Mouse (Mus musculus): ENCODE measurements around the gene Prdm16. TPM values are rescaled to one million over a fixed set of nuclear protein-coding genes. Genes with fewer than 3 reads are reported as not detected.
A peak's percentile ranks its signal among the peaks of the same experiment; 100 is the strongest.

Gene Prdm16
- polyA plus RNA-seq, 1 experiment from 2014 or later = 2.0 TPM

DNA sequence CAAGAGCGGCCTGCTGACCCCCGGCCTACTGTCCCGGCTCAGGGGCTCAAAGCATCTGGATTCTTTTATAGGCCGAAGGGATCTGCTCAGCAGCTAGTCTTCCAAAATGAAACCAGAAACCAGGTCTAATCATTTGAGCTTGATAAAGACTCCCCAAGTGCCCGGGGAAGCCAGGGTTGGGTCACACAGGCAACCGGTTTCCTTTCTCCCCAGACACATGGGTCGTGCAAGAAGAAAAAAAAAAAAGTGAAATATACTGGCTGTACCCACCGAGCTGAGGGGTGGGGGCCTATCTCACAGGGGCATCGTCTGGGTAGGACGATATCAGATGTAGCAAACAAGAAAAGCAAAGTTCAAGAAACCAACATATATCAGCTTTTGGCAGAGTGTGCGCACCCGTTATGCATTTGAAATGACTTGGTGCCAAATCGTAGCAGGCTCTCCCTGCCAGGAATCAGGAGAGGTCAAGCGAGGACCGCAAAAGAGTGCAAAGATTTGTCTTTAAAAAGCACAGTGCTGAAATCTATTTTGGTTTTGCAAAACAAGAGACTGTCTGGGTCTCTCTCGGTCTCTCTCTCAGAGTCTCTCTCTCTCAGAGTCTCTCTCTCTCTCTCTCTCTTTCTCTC is 55.3 kb downstream of the Prdm16 start:
- peaks cover 8% of the 10 kb centered on the region; the same call in 1 of the 2 replicates for H3K4me1 ChIP-seq (replicated peaks)
- WGBS (ENCODE audit: insufficient replicate concordance) = 66% methylated on average over 16 of the region's 16 CpGs
- H3K36me3 ChIP-seq (replicated peaks) = no peaks in the 10 kb centered on the region
- no peak overlapping the region for H3K4me2 ChIP-seq
- no peak overlapping the region for H3K27ac ChIP-seq (replicated peaks)
- no peak for ATAC-seq (ENCODE audit: insufficient read depth)
- H3K9me3 ChIP-seq (replicated peaks) = no peaks in the 10 kb centered on the region
- no peak overlapping the region for H3K4me3 ChIP-seq (replicated peaks)
- H3K27me3 ChIP-seq = no peaks in the 10 kb centered on the region
- no peak overlapping the region for H3K9ac ChIP-seq

DNA sequence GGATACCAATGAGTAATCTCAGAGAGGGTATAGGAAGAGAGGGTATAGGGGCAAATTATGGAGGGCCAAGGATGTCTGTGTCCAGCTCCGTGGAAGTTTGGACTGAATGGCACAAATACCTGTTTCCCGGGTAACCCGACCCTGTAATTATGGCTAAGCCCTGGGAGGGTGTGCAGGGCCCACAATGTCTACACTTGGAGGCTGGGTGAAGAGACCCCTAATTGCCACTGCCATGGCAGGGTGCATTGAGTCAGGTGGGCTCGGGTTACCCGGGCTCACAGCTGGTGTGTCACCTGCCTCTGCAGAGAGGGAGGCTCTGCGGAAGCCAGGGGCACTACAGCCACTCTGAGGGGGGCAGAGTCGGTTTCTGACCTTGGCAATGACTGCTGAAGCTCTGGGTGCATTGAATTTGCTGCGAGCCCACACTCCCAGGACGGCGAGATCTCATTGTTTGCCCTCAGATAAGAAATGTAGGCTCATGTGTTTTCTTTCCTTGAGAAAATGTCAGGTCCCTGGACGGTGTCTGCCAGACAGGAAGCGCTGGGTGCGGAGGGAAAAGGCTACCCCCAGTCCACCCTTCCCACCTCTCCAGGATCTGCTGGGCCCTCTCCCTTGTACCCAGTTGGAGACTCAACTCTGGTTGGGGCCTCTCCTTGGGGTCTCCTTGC is 62.3 kb downstream of the Prdm16 start:
- no peaks in the 10 kb centered on the region for H3K36me3 ChIP-seq (replicated peaks)
- no peak for ATAC-seq (ENCODE audit: insufficient read depth)
- WGBS (ENCODE audit: insufficient replicate concordance) = 52% methylated on average over 13 of the region's 13 CpGs
- H3K4me1 ChIP-seq (replicated peaks) = peaks cover 23% of the 10 kb centered on the region
- H3K9ac ChIP-seq = no peak overlapping the region
- H3K9me3 ChIP-seq (replicated peaks) = no peaks in the 10 kb centered on the region
- H3K27me3 ChIP-seq = 0 out of 2 replicates have a peak, but pooled peaks cover 2% of the 10 kb centered on the region
- no peak overlapping the region for H3K4me3 ChIP-seq (replicated peaks)
- no peak overlapping the region for H3K4me2 ChIP-seq
- H3K27ac ChIP-seq (replicated peaks) = no peak overlapping the region

- H3K27me3 ChIP-seq = 0 out of 2 replicates have a peak, but pooled peaks cover 2% of the 10 kb centered on the region
- no peak overlapping the region for H3K4me3 ChIP-seq (replicated peaks)
- H3K4me1 ChIP-seq (replicated peaks) = peaks cover 17% of the 10 kb centered on the region
- no peak overlapping the region for H3K4me2 ChIP-seq
- WGBS (ENCODE audit: insufficient replicate concordance) = 30% methylated on average over 10 of the region's 10 CpGs
- no peaks in the 10 kb centered on the region for H3K36me3 ChIP-seq (replicated peaks)
- ATAC-seq (ENCODE audit: insufficient read depth) = no peak
- H3K9me3 ChIP-seq (replicated peaks) = no peaks in the 10 kb centered on the region
- H3K27ac ChIP-seq (replicated peaks) = no peak overlapping the region
- H3K9ac ChIP-seq = no peak overlapping the region
Observed at GRCm38 (mm10) chr4:154570451-154570881, 66.2 kb downstream of the Prdm16 start.

- 72% methylated on average over 9 of the region's 9 CpGs for WGBS (ENCODE audit: insufficient replicate concordance)
- Histone ChIP-seq H3K9ac (no peak overlapping the region), H3K36me3 (replicated peaks) (no peaks in the 10 kb centered on the region), H3K4me2 (no peak overlapping the region), H3K4me3 (replicated peaks) (no peak overlapping the region), H3K4me1 (replicated peaks) (peaks cover 13% of the 10 kb centered on the region), H3K9me3 (replicated peaks) (no peaks in the 10 kb centered on the region), H3K27ac (replicated peaks) (no peak overlapping the region), H3K27me3 (0 out of 2 replicates have a peak, but pooled peaks cover 2% of the 10 kb centered on the region)
- ATAC-seq (ENCODE audit: insufficient read depth) = no peak
Observed at GRCm38 (mm10) chr4:154569845-154570244, 66.8 kb downstream of the Prdm16 start.

DNA sequence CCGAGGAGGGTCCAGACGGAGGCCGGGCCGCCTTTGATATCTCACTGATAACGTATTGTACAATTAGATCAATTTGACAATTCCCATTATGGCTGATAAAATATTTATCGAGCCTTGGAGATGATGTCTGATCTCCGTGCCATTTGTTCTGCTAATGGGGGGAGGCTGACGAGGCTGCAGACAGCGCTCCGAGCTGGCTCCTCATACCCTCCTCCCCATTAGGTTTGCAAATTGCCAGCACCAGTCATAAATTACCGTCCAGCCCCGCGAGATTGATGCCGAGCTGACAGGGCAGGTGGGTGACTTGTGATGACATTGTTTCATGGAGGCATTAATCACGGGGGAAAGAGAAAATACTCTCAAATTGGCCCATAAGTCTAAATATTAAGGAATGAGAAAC is 67.9 kb downstream of the Prdm16 start:
- 66% methylated on average over 15 of the region's 15 CpGs for WGBS (ENCODE audit: insufficient replicate concordance)
- Histone ChIP-seq H3K27me3 (0 out of 2 replicates have a peak, but pooled peaks cover 2% of the 10 kb centered on the region), H3K9ac (no peak overlapping the region), H3K36me3 (replicated peaks) (no peaks in the 10 kb centered on the region), H3K4me2 (no peak overlapping the region), H3K27ac (replicated peaks) (no peak overlapping the region), H3K4me1 (replicated peaks) (peaks cover 7% of the 10 kb centered on the region; the same call in 1 of the 2 replicates), H3K4me3 (replicated peaks) (no peak overlapping the region), H3K9me3 (replicated peaks) (no peaks in the 10 kb centered on the region)
- no peak for ATAC-seq (ENCODE audit: insufficient read depth)

- H3K27ac ChIP-seq (replicated peaks) = no peak overlapping the region
- H3K9ac ChIP-seq = no peak overlapping the region
- no peak overlapping the region for H3K4me2 ChIP-seq
- 63% methylated on average over 11 of the region's 11 CpGs for WGBS (ENCODE audit: insufficient replicate concordance)
- H3K4me3 ChIP-seq (replicated peaks) = no peak overlapping the region
- no peaks in the 10 kb centered on the region for H3K9me3 ChIP-seq (replicated peaks)
- ATAC-seq (ENCODE audit: insufficient read depth) = no peak
- no peaks in the 10 kb centered on the region for H3K36me3 ChIP-seq (replicated peaks)
- no peaks in the 10 kb centered on the region for H3K27me3 ChIP-seq
- H3K4me1 ChIP-seq (replicated peaks) = peaks cover 7% of the 10 kb centered on the region; the same call in 1 of the 2 replicates
Observed at GRCm38 (mm10) chr4:154567942-154568341, 68.7 kb downstream of the Prdm16 start.

- Histone ChIP-seq H3K4me1 (replicated peaks) (no peaks in the 10 kb centered on the region), H3K4me2 (no peak overlapping the region), H3K36me3 (replicated peaks) (no peaks in the 10 kb centered on the region), H3K9me3 (replicated peaks) (no peaks in the 10 kb centered on the region), H3K4me3 (replicated peaks) (no peak overlapping the region), H3K9ac (no peak overlapping the region), H3K27me3 (no peaks in the 10 kb centered on the region), H3K27ac (replicated peaks) (no peak overlapping the region)
- WGBS (ENCODE audit: insufficient replicate concordance) = 64% methylated on average over 6 of the region's 6 CpGs
- ATAC-seq (ENCODE audit: insufficient read depth) = no peak
Observed at GRCm38 (mm10) chr4:154563201-154563600, 73.5 kb downstream of the Prdm16 start.

GRCm38 (mm10) chr4:154558041-154558440 is 78.6 kb downstream of the Prdm16 start:
- no peak overlapping the region for H3K27ac ChIP-seq (replicated peaks)
- peaks cover 15% of the 10 kb centered on the region; the same call in 1 of the 2 replicates for H3K27me3 ChIP-seq
- H3K9me3 ChIP-seq (replicated peaks) = no peaks in the 10 kb centered on the region
- 66% methylated on average over 5 of the region's 5 CpGs for WGBS (ENCODE audit: insufficient replicate concordance)
- no peak for ATAC-seq (ENCODE audit: insufficient read depth)
- H3K4me1 ChIP-seq (replicated peaks) = no peaks in the 10 kb centered on the region
- no peak overlapping the region for H3K4me2 ChIP-seq
- H3K9ac ChIP-seq = no peak overlapping the region
- H3K4me3 ChIP-seq (replicated peaks) = no peak overlapping the region
- H3K36me3 ChIP-seq (replicated peaks) = no peaks in the 10 kb centered on the region

DNA sequence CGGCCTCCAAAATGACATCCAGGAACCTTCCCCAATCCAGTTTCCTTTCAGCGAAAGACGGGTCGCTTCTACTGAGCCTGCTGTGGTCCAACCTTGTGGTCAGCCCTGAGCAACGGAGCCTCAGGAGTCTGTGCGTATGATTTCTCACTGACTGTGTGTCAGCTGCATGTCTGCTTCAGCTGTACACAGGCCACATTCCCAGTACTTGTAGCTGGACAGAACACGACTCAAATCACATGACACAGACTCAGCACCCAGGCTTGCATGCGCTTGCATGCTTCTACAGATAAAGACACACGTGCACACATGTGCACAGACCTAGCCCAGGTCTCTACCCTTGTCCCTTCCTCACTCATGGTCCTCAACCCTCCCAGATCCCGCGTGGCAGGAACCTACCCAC is 79.5 kb downstream of the Prdm16 start:
- Histone ChIP-seq H3K4me3 (replicated peaks) (no peak overlapping the region), H3K27me3 (peaks cover 15% of the 10 kb centered on the region; the same call in 1 of the 2 replicates), H3K27ac (replicated peaks) (no peak overlapping the region), H3K9ac (no peak overlapping the region), H3K4me2 (no peak overlapping the region), H3K36me3 (replicated peaks) (no peaks in the 10 kb centered on the region), H3K9me3 (replicated peaks) (no peaks in the 10 kb centered on the region), H3K4me1 (replicated peaks) (no peaks in the 10 kb centered on the region)
- WGBS (ENCODE audit: insufficient replicate concordance) = 49% methylated on average over 11 of the region's 11 CpGs
- no peak for ATAC-seq (ENCODE audit: insufficient read depth)

DNA sequence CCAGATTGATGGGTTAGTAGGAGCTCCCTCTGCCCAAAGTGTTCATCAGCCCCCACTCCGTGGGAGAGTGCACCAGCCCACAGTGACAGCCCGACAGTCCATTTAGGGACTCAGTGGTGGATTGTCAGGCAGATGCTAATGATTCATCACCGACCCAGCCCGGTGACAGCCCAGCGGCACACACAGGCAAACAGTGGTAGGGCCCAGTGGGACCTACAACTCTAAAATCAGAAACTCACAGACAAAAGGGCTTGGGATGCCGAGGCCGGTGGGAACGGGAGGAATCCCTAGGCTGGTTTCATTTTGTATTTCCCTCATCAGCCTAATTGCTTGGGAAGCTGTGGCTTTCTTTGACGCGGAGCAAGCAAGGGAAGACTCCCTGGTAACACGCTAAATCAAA is 80.3 kb downstream of the Prdm16 start:
- H3K36me3 ChIP-seq (replicated peaks) = no peaks in the 10 kb centered on the region
- H3K27ac ChIP-seq (replicated peaks) = no peak overlapping the region
- ATAC-seq (ENCODE audit: insufficient read depth) = no peak
- H3K4me2 ChIP-seq = no peak overlapping the region
- 73% methylated on average over 11 of the region's 11 CpGs for WGBS (ENCODE audit: insufficient replicate concordance)
- no peak overlapping the region for H3K9ac ChIP-seq
- no peaks in the 10 kb centered on the region for H3K4me1 ChIP-seq (replicated peaks)
- H3K4me3 ChIP-seq (replicated peaks) = no peak overlapping the region
- peaks cover 15% of the 10 kb centered on the region; the same call in 1 of the 2 replicates for H3K27me3 ChIP-seq
- no peaks in the 10 kb centered on the region for H3K9me3 ChIP-seq (replicated peaks)

DNA sequence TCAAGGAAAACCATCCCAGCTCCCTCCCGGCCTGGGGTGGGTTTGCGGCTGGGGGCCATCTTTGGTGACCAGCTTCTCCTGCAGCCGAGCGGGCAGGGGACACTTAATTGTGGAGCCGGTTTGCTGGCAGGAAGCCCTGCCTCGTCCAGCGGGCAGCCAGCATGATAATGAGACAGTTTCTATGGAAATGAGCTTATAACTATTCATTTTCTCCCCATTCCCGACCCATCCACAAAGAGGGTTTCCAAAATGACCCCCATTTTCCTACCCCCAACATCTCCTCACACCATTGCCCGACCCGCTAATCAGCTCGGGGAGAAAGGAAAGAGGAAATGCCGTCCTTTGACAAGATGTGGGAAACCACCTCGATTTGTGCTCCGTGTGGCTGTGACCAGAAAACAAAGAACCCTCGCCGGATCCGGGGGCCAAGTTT is 86.7 kb downstream of the Prdm16 start:
- Histone ChIP-seq H3K27ac (replicated peaks) (no peak overlapping the region), H3K4me1 (replicated peaks) (no peaks in the 10 kb centered on the region; the same call in 1 of the 2 replicates), H3K9ac (no peak overlapping the region), H3K27me3 (peaks cover 25% of the 10 kb centered on the region), H3K9me3 (replicated peaks) (no peaks in the 10 kb centered on the region), H3K4me3 (replicated peaks) (no peak overlapping the region), H3K36me3 (replicated peaks) (no peaks in the 10 kb centered on the region), H3K4me2 (peak overlapping the region; percentile 8)
- 9% methylated on average over 17 of the region's 17 CpGs for WGBS (ENCODE audit: insufficient replicate concordance)
- no peak for ATAC-seq (ENCODE audit: insufficient read depth)

All from liver, embryonic 15.5 days (tissue).